In genomic region chr7:129307042-129307825, GRCm38 (mm10) we compare ENCODE assay signal across 9 mouse cellular contexts. TPM values are rescaled to one million over a fixed set of nuclear protein-coding genes. Genes with fewer than 3 reads are reported as not detected.
A peak's percentile ranks its signal among the peaks of the same experiment; 100 is the strongest.
DNase-seq lines count a peak whose midpoint lies in the region; ATAC-seq and TF ChIP-seq lines count a peak whose summit lies in the region.
"Had no signal": no experiment of that assay in that cellular context is flagged by ENCODE, and none has a peak within 500 bp of the region (broad histone marks: within the 10 kb centered on the region; RNA-seq: fewer than 3 reads in every experiment).

No protein-coding gene starts in this region.

- no peak overlapping the region; the same call in 1 of the 2 replicates for H3K4me3 ChIP-seq in forebrain, embryonic 10.5 days
- H3K4me3 ChIP-seq in forebrain, embryonic 16.5 days (replicated peaks; ENCODE audit: low read length) = no peak overlapping the region
- no peak overlapping the region for H3K4me3 ChIP-seq in cortical plate, adult 2 months (ENCODE audit: insufficient read depth, low read length)
- H3K4me3 ChIP-seq in hindbrain, embryonic 11.5 days (ENCODE audit: low read depth, low read length) = no peak overlapping the region
- H3K4me3 ChIP-seq in midbrain, embryonic 13.5 days (replicated peaks) = no peak overlapping the region

- H3K4me1 ChIP-seq in forebrain, embryonic 10.5 days = peaks cover 7% of the 10 kb centered on the region
- peaks cover 3% of the 10 kb centered on the region; the same call in 1 of the 2 replicates for H3K4me1 ChIP-seq in forebrain, embryonic 16.5 days (replicated peaks; ENCODE audit: control insufficient read depth, insufficient read depth, low read length)
- H3K4me1 ChIP-seq in cortical plate, adult 2 months (ENCODE audit: control insufficient read depth, insufficient read depth, low read length) = peaks cover 2% of the 10 kb centered on the region
- 0 out of 2 replicates have a peak, but pooled peaks cover 2% of the 10 kb centered on the region for H3K4me1 ChIP-seq in hindbrain, embryonic 11.5 days (replicated peaks; ENCODE audit: control insufficient read depth, insufficient read depth, low read length)
- peaks cover 6% of the 10 kb centered on the region for H3K4me1 ChIP-seq in midbrain, embryonic 13.5 days (replicated peaks)

- WGBS in forebrain, embryonic 10.5 days = 30% methylated on average over 13 of the region's 13 CpGs
- 16% methylated on average over 13 of the region's 13 CpGs for WGBS in forebrain, embryonic 16.5 days
- WGBS in hindbrain, embryonic 11.5 days = 28% methylated on average over 13 of the region's 13 CpGs
- 28% methylated on average over 13 of the region's 13 CpGs for WGBS in midbrain, embryonic 13.5 days

- peak; percentile 49 for DNase-seq in forebrain, embryonic 10.5 days (ENCODE audit: extremely low spot score, low spot score)
- DNase-seq in 416B (ENCODE audit: low read depth) = peak; percentile 7
- DNase-seq in hindbrain, embryonic 11.5 days (ENCODE audit: low spot score) = peak; percentile 74
- no peak for DNase-seq in spleen, adult 12 weeks (ENCODE audit: low spot score)
- no peak for DNase-seq in left cerebral cortex, postnatal 36 days (ENCODE audit: low spot score in 2 of 2)

- no peak overlapping the region for H3K9ac ChIP-seq in forebrain, embryonic 16.5 days (replicated peaks; ENCODE audit: low read depth, low read length)
- no peak overlapping the region for H3K9ac ChIP-seq in hindbrain, embryonic 11.5 days (ENCODE audit: low read depth, low read length)
- H3K9ac ChIP-seq in midbrain, embryonic 13.5 days (replicated peaks) = no peak overlapping the region

- peak overlapping the region; percentile 75 for H3K27ac ChIP-seq in forebrain, embryonic 10.5 days
- H3K27ac ChIP-seq in forebrain, embryonic 16.5 days (ENCODE audit: low read length) = no peak overlapping the region
- H3K27ac ChIP-seq in cortical plate, adult 2 months (ENCODE audit: insufficient read depth, low read length) = no peak overlapping the region
- H3K27ac ChIP-seq in hindbrain, embryonic 11.5 days (ENCODE audit: low read depth, low read length) = no peak overlapping the region
- no peak overlapping the region for H3K27ac ChIP-seq in midbrain, embryonic 13.5 days

- intact Hi-C loops in left cerebral cortex, postnatal 36 days (cut with DNase I) = loop anchor here (2.0 kb wide), 1 partner anchor 50 kb away; the partner anchor contains the start of gene Plpp4

- H3K27me3 ChIP-seq in forebrain, embryonic 10.5 days (ENCODE audit: poor library complexity, severe bottlenecking) = no peaks in the 10 kb centered on the region
- H3K27me3 ChIP-seq in forebrain, embryonic 16.5 days (replicated peaks; ENCODE audit: control insufficient read depth, insufficient read depth, low read length) = no peaks in the 10 kb centered on the region
- H3K27me3 ChIP-seq in hindbrain, embryonic 11.5 days (ENCODE audit: control insufficient read depth, insufficient read depth, low read length) = no peaks in the 10 kb centered on the region
- no peaks in the 10 kb centered on the region for H3K27me3 ChIP-seq in midbrain, embryonic 13.5 days

- ATAC-seq in forebrain, embryonic 16.5 days = no peak
- ATAC-seq in hindbrain, embryonic 11.5 days (ENCODE audit: low FRiP score) = 0 out of 2 replicates have a peak, but pooled peaks have one; percentile 40
- 0 out of 2 replicates have a peak, but pooled peaks have one; percentile 45 for ATAC-seq in midbrain, embryonic 13.5 days

- TF ChIP-seq CTCF in cortical plate, adult 2 months (IDR thresholded peaks at IDR 0.05; ENCODE audit: extremely low read depth, insufficient read depth, low read length) = peak; percentile 42

- no peaks in the 10 kb centered on the region for H3K36me3 ChIP-seq in forebrain, embryonic 10.5 days (replicated peaks)
- H3K36me3 ChIP-seq in forebrain, embryonic 16.5 days (ENCODE audit: control insufficient read depth, insufficient read depth) = no peaks in the 10 kb centered on the region
- no peaks in the 10 kb centered on the region for H3K36me3 ChIP-seq in hindbrain, embryonic 11.5 days (ENCODE audit: control insufficient read depth, insufficient read depth, low read length)
- no peaks in the 10 kb centered on the region for H3K36me3 ChIP-seq in midbrain, embryonic 13.5 days

- H3K9me3 ChIP-seq in forebrain, embryonic 10.5 days = no peaks in the 10 kb centered on the region
- no peaks in the 10 kb centered on the region for H3K9me3 ChIP-seq in forebrain, embryonic 16.5 days (ENCODE audit: control insufficient read depth, low read length)
- H3K9me3 ChIP-seq in hindbrain, embryonic 11.5 days (ENCODE audit: control insufficient read depth, low read length) = no peaks in the 10 kb centered on the region
- no peaks in the 10 kb centered on the region for H3K9me3 ChIP-seq in midbrain, embryonic 13.5 days

- H3K4me2 ChIP-seq in forebrain, embryonic 16.5 days (ENCODE audit: low read length) = no peak overlapping the region
- H3K4me2 ChIP-seq in hindbrain, embryonic 11.5 days (replicated peaks; ENCODE audit: low read depth, low read length) = no peak overlapping the region
- H3K4me2 ChIP-seq in midbrain, embryonic 13.5 days (replicated peaks) = no peak overlapping the region

- TF ChIP-seq POLR2A in cortical plate, adult 2 months (IDR thresholded peaks at IDR 0.05; ENCODE audit: extremely low read depth, insufficient read depth, low read length) = no peak

RNA-seq across cellular contexts. Expression of gene Plpp4, which starts 50.4 kb away (rescaled TPM):
- polyA plus RNA-seq in forebrain, embryonic 10.5 days (2016; fragmentation: Nextera tagmentation; extraction: Ambion mirVana) = 0.20 and 1.4 TPM in 2 replicates
- 1.8 and 3.2 TPM in 2 replicates for polyA plus RNA-seq in forebrain, embryonic 16.5 days (2015; fragmentation: Nextera tagmentation; extraction: Ambion mirVana)
- 7.9 TPM in 2 replicates for polyA plus RNA-seq in cortical plate, adult 2 months (2012; rRNA removed)
- polyA plus RNA-seq in hindbrain, embryonic 11.5 days (2014; fragmentation: Nextera tagmentation; extraction: Ambion mirVana) = 1.5 and 2.6 TPM in 2 replicates
- polyA plus RNA-seq in midbrain, embryonic 13.5 days (2015; fragmentation: Nextera tagmentation; extraction: Ambion mirVana) = 6.0 and 6.2 TPM in 2 replicates
- 10 to 100 TPM in 1 of 2 experiments, 1 to 10 TPM in 1; 9.8 to 11.4 TPM for total RNA-seq in left cerebral cortex, postnatal 36 days (2021)
- total RNA-seq: neutrophil, adult 5-6 weeks had no signal

Comparison
In these comparisons a context has a peak if more than half of its experiments do, and no peak if none do; other contexts are left out.
1. DNase-seq: peak in forebrain, embryonic 10.5 days (single experiment), 416B (single experiment) and hindbrain, embryonic 11.5 days (single experiment); none in spleen, adult 12 weeks (single experiment) and left cerebral cortex, postnatal 36 days (0 of 2).